Comparison of ENCODE assay signal across 20 mouse cellular contexts in the genomic region with DNA sequence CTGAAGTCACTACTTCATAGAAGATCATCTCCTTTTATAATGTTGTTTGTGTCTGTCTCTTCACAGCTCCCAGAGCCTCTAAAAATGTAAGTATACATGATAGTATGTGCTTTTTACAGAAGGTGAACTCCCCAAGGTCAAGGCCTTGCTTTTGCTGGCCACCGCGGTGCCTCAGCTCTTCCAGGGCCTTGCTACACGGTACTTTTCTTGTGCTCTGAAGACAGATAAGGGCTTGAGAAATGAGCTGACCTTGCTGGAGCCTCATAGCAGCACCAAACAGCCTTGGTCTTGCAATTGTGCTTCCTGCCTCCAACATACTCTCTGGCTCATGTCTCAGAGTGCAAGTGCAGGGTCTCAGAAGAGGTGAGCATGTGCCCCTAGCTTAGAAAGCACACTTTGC.
DNase-seq lines count a peak whose midpoint lies in the region; TF ChIP-seq lines count a peak whose summit lies in the region.
"Had no signal": no experiment of that assay in that cellular context is flagged by ENCODE, and none has a peak within 500 bp of the region (broad histone marks: within the 10 kb centered on the region; RNA-seq: fewer than 3 reads in every experiment).

No protein-coding gene starts in this region.

- intact Hi-C loops in heart, postnatal 14 days (cut with DNase I): loop anchor here (5.0 kb wide), 1 partner anchor 49 kb away; no protein-coding TSS in a partner anchor

- no peak for DNase-seq in heart, embryonic 10.5 days (ENCODE audit: low spot score)
- DNase-seq in heart, postnatal 14 days: no peak
- DNase-seq in ovary, postnatal 36 days (ENCODE audit: low spot score): peak; percentile 30
- no peak for DNase-seq in ovary, postnatal 10 days (ENCODE audit: low spot score)
- DNase-seq in adrenal gland, adult 8-10 months: peak; percentile 77
- peak; percentile 29 for DNase-seq in adrenal gland, postnatal 25 days
- DNase-seq in urinary bladder, postnatal 25 days (ENCODE audit: low spot score): no peak
- no peak for DNase-seq in layer of hippocampus, adult 2 months (ENCODE audit: low spot score in 2 of 2)
- DNase-seq: cerebellum, adult 18-20 months; cerebellum, adult 9-10 months; cerebellum, postnatal 14 days; forebrain, postnatal 0 days; gastrocnemius, adult 2 months; gastrocnemius, postnatal 25 days; heart, adult 18-20 months; heart, postnatal 4 days had no signal

- H3K36me3 ChIP-seq in heart, embryonic 10.5 days: no peaks in the 10 kb centered on the region
- H3K36me3 ChIP-seq: embryonic facial prominence, embryonic 12.5 days; embryonic facial prominence, embryonic 15.5 days had no signal

- WGBS in heart, embryonic 10.5 days: 48% methylated on average over 3 of the region's 3 CpGs

- no peaks in the 10 kb centered on the region for H3K27me3 ChIP-seq in heart, embryonic 10.5 days (ENCODE audit: insufficient read depth, poor library complexity, severe bottlenecking)
- H3K27me3 ChIP-seq: embryonic facial prominence, embryonic 12.5 days; embryonic facial prominence, embryonic 15.5 days had no signal

- H3K9me3 ChIP-seq in heart, embryonic 10.5 days: no peaks in the 10 kb centered on the region
- H3K9me3 ChIP-seq: embryonic facial prominence, embryonic 12.5 days; embryonic facial prominence, embryonic 15.5 days had no signal

- no peak overlapping the region for H3K4me3 ChIP-seq in heart, embryonic 10.5 days
- H3K4me3 ChIP-seq in layer of hippocampus, adult 2 months: no peak overlapping the region
- H3K4me3 ChIP-seq: embryonic facial prominence, embryonic 12.5 days; embryonic facial prominence, embryonic 15.5 days; gastrocnemius, adult 2 months had no signal

- H3K27ac ChIP-seq in heart, embryonic 10.5 days: peak overlapping the region; percentile 72
- H3K27ac ChIP-seq in layer of hippocampus, adult 2 months: no peak overlapping the region
- H3K27ac ChIP-seq: embryonic facial prominence, embryonic 12.5 days; embryonic facial prominence, embryonic 15.5 days; gastrocnemius, adult 2 months; hindbrain, embryonic 14.5 days; hindbrain, postnatal 0 days had no signal

- TF ChIP-seq CTCF in layer of hippocampus, adult 2 months (conservative IDR thresholded peaks at IDR 0.05): no peak

- peaks cover 18% of the 10 kb centered on the region for H3K4me1 ChIP-seq in heart, embryonic 10.5 days

Comparison
In these comparisons a context has a peak if more than half of its experiments do, and no peak if none do; other contexts are left out.
1. DNase-seq: peak in ovary, postnatal 36 days (single experiment), adrenal gland, adult 8-10 months (single experiment) and adrenal gland, postnatal 25 days (single experiment); none in heart, embryonic 10.5 days (single experiment), heart, postnatal 14 days (0 of 2), ovary, postnatal 10 days (single experiment), urinary bladder, postnatal 25 days (single experiment) and layer of hippocampus, adult 2 months (0 of 2).